Mouse (Mus musculus) CH12.LX (cell line): Measurements from ENCODE around the gene Hist1h1c. TPM values are rescaled to one million over a fixed set of nuclear protein-coding genes. Genes with fewer than 3 reads are reported as not detected.

Experiments used
- DNase-seq: peaks from one replicate; pipeline ENCODE4 v3.0.0-alpha.2; 2013; ENCODE audit errors: extremely low read depth
- H3K27ac ChIP-seq: 2 replicates; pipeline ENCODE4 v1.5.1; 2012; ENCODE audit warnings: low read depth, mild to moderate bottlenecking, control low read depth, moderate library complexity; ENCODE audit not compliant: insufficient read depth
- H3K27me3 ChIP-seq: replicated peaks from 2 replicates; pipeline ENCODE3; 2012; ENCODE audit warnings: inconsistent platforms
- H3K36me3 ChIP-seq, 2 experiments: replicated peaks in 1 of 2; 2 replicates each; pipeline versions ENCODE3 to v1.6.1; 2012; ENCODE audit warnings: inconsistent platforms in 1 of 2, low read length in 1 of 2, mild to moderate bottlenecking in 1 of 2, mixed read lengths in 1 of 2, moderate library complexity in 1 of 2; ENCODE audit not compliant: control insufficient read depth in 1 of 2, insufficient read depth in 1 of 2
- H3K4me1 ChIP-seq, 2 experiments: 2 replicates each; pipeline ENCODE4 v1.6.1; 2012; ENCODE audit warnings: inconsistent platforms in 1 of 2, moderate library complexity in 1 of 2; ENCODE audit not compliant: insufficient read depth in 2 of 2, control insufficient read depth in 1 of 2
- H3K4me2 ChIP-seq: 2 replicates; pipeline ENCODE4 v1.6.1; 2012; ENCODE audit warnings: low read depth, mild to moderate bottlenecking, control low read depth; ENCODE audit not compliant: poor library complexity, insufficient read depth, severe bottlenecking
- H3K4me3 ChIP-seq, 3 experiments: fragments of 150-350 bp in 1 of 3; sonication (generic) in 1 of 3; replicated peaks in 1 of 3; 2 replicates each; pipeline versions ENCODE3 to v1.5.1; 2011 to 2012; ENCODE audit warnings: low read depth in 2 of 3, low read length in 2 of 3, mild to moderate bottlenecking in 2 of 3, moderate library complexity in 2 of 3, control low read depth in 1 of 3, improper control_type of control experiment in 1 of 3, inconsistent platforms in 1 of 3, mixed read lengths in 1 of 3; ENCODE audit not compliant: poor library complexity in 1 of 3
- H3K79me2 ChIP-seq: replicated peaks from 2 replicates; pipeline ENCODE4 v1.6.1; 2012; ENCODE audit warnings: mild to moderate bottlenecking, moderate library complexity; ENCODE audit not compliant: control insufficient read depth, poor library complexity, insufficient read depth, severe bottlenecking; ENCODE audit errors: extremely low read depth
- H3K9ac ChIP-seq: 2 replicates; pipeline ENCODE4 v1.6.1; 2012; ENCODE audit warnings: low read depth, mild to moderate bottlenecking, control low read depth, moderate library complexity; ENCODE audit not compliant: insufficient read depth
- H3K9me3 ChIP-seq: replicated peaks from 2 replicates; pipeline ENCODE3; 2012; ENCODE audit warnings: low read length, inconsistent platforms, mixed read lengths
- BHLHE40 ChIP-seq: IDR thresholded peaks from 2 replicates; pipeline ENCODE4 v1.6.1; 2011; ENCODE audit warnings: mild to moderate bottlenecking, low read depth, low read length, improper control_type of control experiment
- CHD1 ChIP-seq: IDR thresholded peaks from 2 replicates; pipeline ENCODE4 v1.6.1; 2012; ENCODE audit warnings: low read depth, low read length, improper control_type of control experiment, inconsistent platforms
- CHD2 ChIP-seq: IDR thresholded peaks from 2 replicates; pipeline ENCODE4 v1.6.1; 2011; ENCODE audit warnings: low read length, improper control_type of control experiment
- CTCF ChIP-seq, 2 experiments: IDR thresholded peaks in 1 of 2; conservative IDR thresholded peaks in 1 of 2; 2 replicates each; pipeline ENCODE4 v1.5.1; 2011 to 2012; ENCODE audit warnings: low read depth in 2 of 2, low read length in 2 of 2, improper control_type of control experiment in 1 of 2, inconsistent platforms in 1 of 2, mild to moderate bottlenecking in 1 of 2, moderate library complexity in 1 of 2
- EP300 ChIP-seq: IDR thresholded peaks from 2 replicates; pipeline ENCODE4 v1.6.1; 2011; ENCODE audit warnings: low read length, improper control_type of control experiment
- ETS1 ChIP-seq: conservative IDR thresholded peaks from 2 replicates; pipeline ENCODE4 v1.6.1; 2012; ENCODE audit warnings: low read depth, mild to moderate bottlenecking, inconsistent platforms, low read length, improper control_type of control experiment, moderate library complexity
- GABPA ChIP-seq: IDR thresholded peaks from 2 replicates; pipeline ENCODE4 v1.6.1; 2012; ENCODE audit warnings: low read depth, low read length, improper control_type of control experiment, inconsistent platforms; ENCODE audit not compliant: insufficient replicate concordance
- HCFC1 ChIP-seq: IDR thresholded peaks from 2 replicates; pipeline ENCODE4 v1.6.1; 2012; ENCODE audit warnings: low read depth, mild to moderate bottlenecking, inconsistent platforms, low read length, improper control_type of control experiment
- IRF4 ChIP-seq: IDR thresholded peaks from 2 replicates; pipeline ENCODE4 v1.6.1; 2014; ENCODE audit warnings: low read depth, mild to moderate bottlenecking, inconsistent platforms, low read length, improper control_type of control experiment
- JUND ChIP-seq: conservative IDR thresholded peaks from 2 replicates; pipeline ENCODE4 v1.6.1; 2011; ENCODE audit warnings: low read depth, low read length, improper control_type of control experiment
- MAFK ChIP-seq: IDR thresholded peaks from 2 replicates; pipeline ENCODE4 v1.6.1; 2011; ENCODE audit warnings: low read length, improper control_type of control experiment; ENCODE audit not compliant: insufficient replicate concordance
- MAX ChIP-seq: IDR thresholded peaks from 2 replicates; pipeline ENCODE4 v1.6.1; 2011; ENCODE audit warnings: low read length, improper control_type of control experiment
- MAZ ChIP-seq: IDR thresholded peaks from 2 replicates; pipeline ENCODE4 v1.6.1; 2012; ENCODE audit warnings: low read depth, mild to moderate bottlenecking, inconsistent platforms, low read length, improper control_type of control experiment, moderate library complexity
- MEF2A ChIP-seq: IDR thresholded peaks from 2 replicates; pipeline ENCODE4 v1.6.1; 2014; ENCODE audit warnings: low read depth, mild to moderate bottlenecking, inconsistent platforms, low read length, improper control_type of control experiment, borderline replicate concordance
- MXI1 ChIP-seq: IDR thresholded peaks from 2 replicates; pipeline ENCODE4 v1.6.1; 2011; ENCODE audit warnings: mild to moderate bottlenecking, low read depth, low read length, improper control_type of control experiment
- NRF1 ChIP-seq: IDR thresholded peaks from 2 replicates; pipeline ENCODE4 v1.6.1; 2014; ENCODE audit warnings: low read depth, mild to moderate bottlenecking, inconsistent platforms, low read length, improper control_type of control experiment, moderate library complexity
- POLR2AphosphoS2 ChIP-seq: IDR thresholded peaks from 2 replicates; pipeline ENCODE4 v1.6.1; 2011; ENCODE audit warnings: low read depth, low read length, improper control_type of control experiment
- RCOR1 ChIP-seq: conservative IDR thresholded peaks from 2 replicates; pipeline ENCODE4 v1.6.1; 2012; ENCODE audit warnings: low read depth, mild to moderate bottlenecking, inconsistent platforms, low read length, improper control_type of control experiment
- SIN3A ChIP-seq: IDR thresholded peaks from 2 replicates; pipeline ENCODE4 v1.6.1; 2012; ENCODE audit warnings: low read length, improper control_type of control experiment, inconsistent platforms
- SMC3 ChIP-seq: IDR thresholded peaks from 2 replicates; pipeline ENCODE4 v1.6.1; 2011; ENCODE audit warnings: low read depth, low read length, improper control_type of control experiment
- TCF12 ChIP-seq: IDR thresholded peaks from 2 replicates; pipeline ENCODE4 v1.6.1; 2014; ENCODE audit warnings: low read depth, mild to moderate bottlenecking, inconsistent platforms, low read length, improper control_type of control experiment
- UBTF ChIP-seq: IDR thresholded peaks from 2 replicates; pipeline ENCODE4 v1.6.1; 2012; ENCODE audit warnings: low read depth, mild to moderate bottlenecking, inconsistent platforms, low read length, improper control_type of control experiment, moderate library complexity
- USF1 ChIP-seq: IDR thresholded peaks from 2 replicates; pipeline ENCODE4 v1.6.1; 2014; ENCODE audit warnings: low read depth, mild to moderate bottlenecking, inconsistent platforms, low read length, improper control_type of control experiment
- ZKSCAN1 ChIP-seq: IDR thresholded peaks from 2 replicates; pipeline ENCODE4 v1.6.1; 2012; ENCODE audit warnings: low read depth, inconsistent platforms, low read length, improper control_type of control experiment, borderline replicate concordance
- ZNF384 ChIP-seq: IDR thresholded peaks from 2 replicates; pipeline ENCODE4 v1.6.1; 2012; ENCODE audit warnings: low read depth, low read length, improper control_type of control experiment, inconsistent platforms
- dilution Hi-C: fragments of 300-500 bp; cut with MboI; formaldehyde crosslinking; loops from 2 replicates; pipeline ENCODE4 v1.14.3; 2020; ENCODE audit warnings: low sequenced_read_pairs; ENCODE audit not compliant: extremely low pct_unique_long_range_greater_than_20kb, extremely low pct_ligation_motif_present
- in situ Hi-C: fragments of 300-500 bp; cut with MboI; formaldehyde crosslinking; loops from 3 replicates; pipeline ENCODE4 v1.14.3; 2019; ENCODE audit warnings: low sequenced_read_pairs, low pct_ligation_motif_present, low pct_unique_long_range_greater_than_20kb, mixed read lengths
- polyA plus RNA-seq: library from polyadenylated mRNA; unstranded; fragments of >175 nt; gene quantifications from 2 replicates; pipeline ENCODE4 v1.2.1, GENCODE M21; 2012; ENCODE audit warnings: low read depth; ENCODE audit not compliant: insufficient read length
- total RNA-seq, 2 experiments: library from RNA; depleted of rRNA; stranded (reverse); fragments of 300-350 nt in 1 of 2; fragments of >200 nt in 1 of 2; gene quantifications; 2 replicates each; pipeline ENCODE4 v1.2.3; 2012 to 2014

Gene Hist1h1c
- total and polyA plus RNA-seq, 3 experiments, result 12.5 to 597 (median 22.8) TPM

DNA sequence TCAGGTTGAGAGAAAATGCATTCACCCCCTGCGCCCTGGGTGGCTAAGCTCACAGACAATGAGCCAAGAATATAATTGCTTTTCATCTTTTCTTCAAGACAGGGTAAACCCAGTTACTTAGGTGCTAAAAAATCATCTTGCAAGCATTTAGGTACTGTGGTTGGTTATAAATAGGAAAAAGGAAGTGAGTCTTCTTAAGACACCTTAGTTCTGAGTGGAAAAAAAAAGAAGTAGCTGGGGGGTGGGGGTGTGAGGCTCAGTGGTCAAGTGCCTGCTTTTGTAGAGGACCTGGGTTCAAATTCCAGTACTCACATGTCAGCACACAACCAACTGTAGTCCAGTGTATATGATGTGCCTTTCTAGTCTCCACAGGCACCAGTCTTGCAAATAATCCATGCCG is 49.7 kb upstream of the Hist1h1c start:
- Histone ChIP-seq H3K9me3 (no peaks in the 10 kb centered on the region), H3K4me2 (no peak overlapping the region; the same call in 1 of the 2 replicates), H3K36me3 (no peaks in the 10 kb centered on the region), H3K4me1 (peaks cover 8 to 29% of the 10 kb centered on the region in 2 experiments; a peak in 3 of 4 replicates), H3K9ac (no peak overlapping the region), H3K27me3 (no peaks in the 10 kb centered on the region), H3K79me2 (no peaks in the 10 kb centered on the region), H3K27ac (no peak overlapping the region), H3K4me3 (no peak overlapping the region)
- dilution Hi-C loops (no loop called here), in situ Hi-C loops (loop anchor here (10.0 kb wide), 1 partner anchor 54 kb away; no protein-coding TSS in a partner anchor)
- peak; percentile 64 for DNase-seq
- TF ChIP-seq ETS1 (no peak), UBTF (no peak), MAZ (no peak), MAX (no peak), MAFK (no peak), GABPA (no peak), RCOR1 (no peak), CTCF (conservative IDR thresholded peaks at IDR 0.05 in 1 of 2, IDR thresholded peaks at IDR 0.05 in 1 of 2; ENCODE audit: low read depth in 2 of 2, low read length in 2 of 2) (no peak), SMC3 (no peak), CHD2 (peak; percentile 67), SIN3A (no peak), MXI1 (no peak), BHLHE40 (0 out of 2 replicates have a peak, but pooled peaks have one; percentile 33), ZNF384 (peak; percentile 92), EP300 (peak; percentile 81), MEF2A (peak; percentile 87), USF1 (no peak), IRF4 (peak; percentile 74), JUND (no peak), ZKSCAN1 (no peak), HCFC1 (no peak), POLR2AphosphoS2 (no peak), NRF1 (no peak), CHD1 (no peak), TCF12 (peak; percentile 34; the same call in 1 of the 2 replicates)
